Mouse (Mus musculus) granulocyte monocyte progenitor cell, adult 5-6 weeks (primary cell): Measurements from ENCODE around the gene Slc52a3. TPM values are rescaled to one million over a fixed set of nuclear protein-coding genes. Genes with fewer than 3 reads are reported as not detected.

ENCODE experiments used
- ATAC-seq: replicated peaks from 2 replicates; pipeline ENCODE4 v1.8.0; 2016; ENCODE audit warnings: mild to moderate bottlenecking, moderate TSS enrichment, inconsistent platforms; ENCODE audit not compliant: poor library complexity, severe bottlenecking
- total RNA-seq, 2 experiments: library from RNA; stranded (forward) in 1 of 2; stranded (reverse) in 1 of 2; fragments of 200-712, 200-1000 nt in 1 of 2; fragments of >200 nt in 1 of 2; fragmentation: Nextera tagmentation in 1 of 2; gene quantifications; 2 replicates each; pipeline ENCODE4 v1.2.3; 2014 to 2017

Slc52a3 gene
- total RNA-seq, 2 experiments from 2014 or later = not detected

GRCm38 (mm10) chr2:151997776-151998504 lies 1.6 kb downstream of the Slc52a3 start:
- no peak for ATAC-seq

GRCm38 (mm10) chr2:151998505-151998899 lies 2.2 kb downstream of the Slc52a3 start:
- no peak for ATAC-seq

- no peak for ATAC-seq
Measured at GRCm38 (mm10) chr2:151998932-151999331, 2.6 kb downstream of the Slc52a3 start.

- no peak for ATAC-seq
Measured at GRCm38 (mm10) chr2:151999669-152000290, 3.5 kb downstream of the Slc52a3 start.

- no peak for ATAC-seq
Measured at GRCm38 (mm10) chr2:152000291-152000679, 4.0 kb downstream of the Slc52a3 start.

GRCm38 (mm10) chr2:152000735-152001134 lies 4.4 kb downstream of the Slc52a3 start:
- ATAC-seq = no peak

- peak; percentile 40 for ATAC-seq
Measured at GRCm38 (mm10) chr2:152002529-152002928, 6.2 kb downstream of the Slc52a3 start.

- no peak for ATAC-seq
Measured at GRCm38 (mm10) chr2:152007783-152008182, 11.5 kb downstream of the Slc52a3 start.

- peak; percentile 37; the same call in 1 of the 2 replicates for ATAC-seq
Measured at GRCm38 (mm10) chr2:152009061-152009779, 12.9 kb downstream of the Slc52a3 start.

GRCm38 (mm10) chr2:152010251-152010650 lies 13.9 kb downstream of the Slc52a3 start:
- ATAC-seq = no peak

GRCm38 (mm10) chr2:152010661-152011060 lies 14.3 kb downstream of the Slc52a3 start:
- ATAC-seq = no peak

- peak; percentile 51; the same call in 1 of the 2 replicates for ATAC-seq
Measured at GRCm38 (mm10) chr2:152011724-152012123, 15.4 kb downstream of the Slc52a3 start.

GRCm38 (mm10) chr2:152012222-152012621 lies 15.9 kb downstream of the Slc52a3 start:
- ATAC-seq = no peak

GRCm38 (mm10) chr2:152012701-152013100 lies 16.4 kb downstream of the Slc52a3 start:
- no peak; the same call in 1 of the 2 replicates for ATAC-seq

GRCm38 (mm10) chr2:152015997-152016396 lies 19.7 kb downstream of the Slc52a3 start:
- no peak for ATAC-seq

GRCm38 (mm10) chr2:152016666-152017065 lies 20.4 kb downstream of the Slc52a3 start:
- no peak for ATAC-seq

- ATAC-seq = peak; percentile 86
Measured at GRCm38 (mm10) chr2:152020255-152020654, 23.9 kb downstream of the Slc52a3 start.

- no peak for ATAC-seq
Measured at GRCm38 (mm10) chr2:152022022-152022421, 25.7 kb downstream of the Slc52a3 start.

GRCm38 (mm10) chr2:152024883-152025422 lies 28.6 kb downstream of the Slc52a3 start:
- no peak for ATAC-seq

- peak; percentile 90 for ATAC-seq
Measured at GRCm38 (mm10) chr2:152029252-152030082, 33.2 kb downstream of the Slc52a3 start.
